Mouse (Mus musculus) gastrocnemius, adult 18-20 months (tissue): ENCODE data around the gene Mrps23. TPM values are rescaled to one million over a fixed set of nuclear protein-coding genes. Genes with fewer than 3 reads are reported as not detected.

Source experiments
- DNase-seq: peaks from one replicate; pipeline ENCODE4 v3.0.0; 2021; ENCODE audit warnings: low spot score
- long read RNA-seq, 2 experiments: library from polyadenylated mRNA; stranded (forward); transcript quantifications; one replicate each; pipeline ENCODE4 v2.0.0; 2021
- total RNA-seq, 2 experiments: library from RNA; stranded (reverse); gene quantifications; 2 replicates each; pipeline ENCODE4 v1.2.3; 2021

The Mrps23 gene
- 100 to 1,000 TPM; 147 to 169 TPM for total RNA-seq
- long read RNA-seq, experiment 1, transcript Mrps23-201 (5 exons, 1,332 nt): major isoform, 85 of 117 reads
- long read RNA-seq, experiment 1, transcript Mrps23-203 (5 exons, 1,404 nt): minor isoform, 23 of 117 reads
- long read RNA-seq, experiment 1, partial matches to known transcripts: 1 of 117 reads
- long read RNA-seq, experiment 1, other reads (novel, unspliced or antisense): 8 of 117 reads
- long read RNA-seq, experiment 2, transcript Mrps23-201 (5 exons, 1,332 nt): major isoform, 59 of 80 reads
- long read RNA-seq, experiment 2, transcript Mrps23-203 (5 exons, 1,404 nt): minor isoform, 19 of 80 reads
- long read RNA-seq, experiment 2, partial matches to known transcripts: 0 of 80 reads
- long read RNA-seq, experiment 2, other reads (novel, unspliced or antisense): 2 of 80 reads

DNA sequence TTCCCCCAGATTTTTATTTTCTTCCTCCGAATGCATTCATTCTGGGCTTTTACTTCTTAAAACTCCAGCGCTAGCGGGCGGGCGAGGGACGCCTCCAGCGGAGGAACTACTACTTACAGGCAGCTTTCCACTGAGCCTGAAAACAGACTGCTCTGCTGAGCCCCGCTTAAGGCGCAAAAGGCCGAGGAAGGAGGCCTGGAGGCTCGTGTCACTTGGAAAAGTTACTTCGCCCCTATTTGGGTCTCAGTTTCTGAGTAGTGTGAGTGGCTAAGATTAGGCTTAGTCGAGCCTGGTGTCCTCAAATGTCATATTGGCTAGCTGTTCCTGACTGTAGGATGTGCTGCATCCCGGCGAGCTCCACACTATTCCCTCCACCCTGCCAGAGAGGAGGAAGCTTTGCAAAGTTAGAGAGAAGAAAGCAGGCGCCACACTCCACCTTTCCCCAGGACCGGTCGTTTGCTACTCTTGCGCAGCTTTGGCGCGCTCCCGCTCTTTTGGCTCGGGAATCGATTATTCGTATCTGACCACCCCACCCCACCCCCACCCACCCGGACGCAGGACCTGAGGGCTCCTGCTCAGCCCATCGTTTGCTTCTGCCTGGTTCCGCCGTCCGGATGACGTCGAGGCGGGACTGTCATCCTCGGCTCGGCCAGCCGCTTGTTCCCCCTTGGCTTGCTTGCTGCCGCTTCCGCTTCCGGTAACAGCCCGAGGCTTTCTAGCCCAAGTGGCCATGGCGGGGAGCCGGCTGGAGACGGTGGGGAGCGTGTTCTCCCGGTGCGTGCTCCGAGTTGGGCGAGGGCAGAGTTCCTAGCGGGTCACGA, at the start of gene Mrps23:
Gene Mrps23 (plus strand): TSS at position 677 of the 821 bp plus-strand sequence.
- peak; percentile 94 for DNase-seq

DNA sequence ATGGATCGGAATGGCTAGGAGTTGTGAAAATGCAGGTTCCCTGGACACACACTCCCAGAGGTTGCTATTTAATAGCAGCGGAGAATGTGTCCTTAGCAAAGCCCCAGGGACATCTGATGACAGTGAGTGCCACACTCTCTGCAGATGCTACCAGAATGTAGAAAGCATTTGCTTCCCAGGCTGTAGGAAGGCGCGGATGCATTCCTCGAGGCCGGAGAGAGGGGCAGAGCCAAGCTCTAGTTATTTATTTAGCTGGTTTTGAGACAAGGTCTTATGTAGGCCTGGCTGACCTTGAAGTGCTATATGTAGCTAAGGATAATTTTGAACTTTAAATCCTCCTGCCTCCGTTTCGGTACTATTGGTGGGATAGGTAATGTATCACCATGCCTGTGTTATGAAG, 49.7 kb upstream of the Mrps23 start:
- no peak for DNase-seq

DNA sequence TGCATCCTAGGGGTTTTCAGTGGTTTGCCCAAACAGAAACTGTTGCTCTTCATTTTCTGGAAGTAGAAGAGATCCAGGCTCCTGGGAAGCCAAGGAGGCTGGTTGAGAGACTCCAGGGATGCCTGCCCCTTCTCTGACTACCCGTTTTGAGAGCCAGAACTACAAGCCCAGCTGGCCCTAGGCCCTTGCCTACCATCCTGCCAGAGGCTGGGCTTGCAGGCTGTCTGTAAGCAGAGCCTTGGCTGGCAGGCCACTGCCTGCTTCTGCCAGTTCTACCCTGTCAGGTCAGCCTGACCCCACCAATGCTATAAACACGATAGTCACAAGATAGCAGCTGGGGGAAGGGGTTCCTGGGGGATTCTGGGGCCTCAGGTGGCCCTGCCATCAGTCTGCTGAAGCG, 48.7 kb upstream of the Mrps23 start:
- DNase-seq: peak; percentile 93

DNA sequence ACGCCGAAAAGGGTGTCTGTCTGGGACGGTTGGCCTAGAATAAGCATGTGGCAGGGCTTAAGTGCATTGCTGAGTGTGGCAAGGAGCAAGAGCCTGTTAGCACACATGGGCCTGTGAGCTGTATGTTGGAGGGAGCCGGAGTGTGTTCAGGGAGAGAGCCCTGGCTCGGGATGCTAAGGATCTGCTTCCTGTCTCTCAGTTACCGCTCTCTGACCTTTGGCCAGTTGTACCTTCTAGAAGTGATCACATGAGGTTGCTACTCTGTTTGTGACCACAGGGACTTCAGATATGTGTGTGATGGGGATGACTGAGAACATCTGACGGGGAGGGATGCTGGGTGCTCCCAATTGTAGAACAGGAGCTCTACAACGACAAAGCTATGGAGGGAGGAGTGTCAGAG, 48.2 kb upstream of the Mrps23 start:
- DNase-seq: peak; percentile 74

DNA sequence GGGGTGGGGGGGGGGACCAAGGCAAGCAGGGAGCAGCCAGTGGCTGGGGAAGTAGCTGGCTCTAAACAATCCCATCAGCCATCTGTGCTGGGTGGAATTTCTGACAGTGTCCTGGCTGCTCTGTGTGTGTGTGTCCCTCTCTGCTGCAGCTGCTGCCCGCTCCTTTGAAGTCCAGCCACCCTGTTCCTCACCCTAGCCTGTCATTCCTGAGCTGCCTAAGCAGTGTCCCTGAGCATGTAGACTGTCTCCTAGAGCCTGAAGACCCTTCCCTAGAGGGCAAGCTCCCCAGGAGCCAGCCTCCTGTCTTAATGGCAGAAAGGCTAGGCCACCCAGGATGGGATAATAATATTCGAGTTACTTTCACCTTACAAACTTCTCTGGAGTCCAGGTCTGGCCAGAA, 47.8 kb upstream of the Mrps23 start:
- DNase-seq: peak; percentile 68

DNA sequence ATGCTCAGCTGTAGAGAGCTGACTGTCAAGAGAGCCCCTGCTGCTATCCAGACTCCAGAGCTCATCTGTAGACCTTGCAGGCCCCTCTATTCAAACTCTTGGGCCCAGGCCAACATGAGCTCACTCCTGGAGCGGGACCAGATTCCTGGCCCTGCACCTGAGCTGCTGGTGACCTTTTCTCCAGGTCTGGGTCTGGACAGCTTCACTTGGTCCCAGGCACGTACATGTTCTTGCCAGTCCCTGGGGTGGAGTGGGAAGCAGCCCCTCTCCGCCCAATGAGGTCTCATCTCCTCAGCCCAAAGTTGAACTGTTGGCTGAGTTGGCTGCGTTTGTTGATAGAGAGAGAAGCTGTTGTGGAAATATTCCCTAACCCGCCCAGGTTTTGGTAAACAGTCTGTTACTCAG, 45.3 kb upstream of the Mrps23 start:
- DNase-seq: peak; percentile 86

DNA sequence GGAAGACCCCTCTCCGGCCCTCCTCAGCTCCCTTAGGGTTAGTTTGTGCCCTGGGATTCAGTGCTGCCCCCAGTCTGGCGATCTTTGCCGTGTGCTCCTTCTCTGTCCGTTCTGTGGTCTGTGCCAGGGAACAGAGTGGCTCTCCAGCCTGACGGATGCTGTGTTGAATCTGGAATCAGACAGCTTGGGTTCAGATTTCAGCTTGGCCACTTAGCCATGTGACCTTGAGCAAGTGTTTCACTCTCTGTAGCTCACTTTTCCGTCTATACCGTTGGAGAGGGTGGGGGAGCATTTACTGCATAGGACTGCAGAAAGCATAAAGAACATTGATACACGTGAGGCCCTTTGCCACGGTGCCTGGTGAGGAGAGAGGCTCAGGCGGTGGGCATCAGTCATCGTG, 44.8 kb upstream of the Mrps23 start:
- peak; percentile 87 for DNase-seq

DNA sequence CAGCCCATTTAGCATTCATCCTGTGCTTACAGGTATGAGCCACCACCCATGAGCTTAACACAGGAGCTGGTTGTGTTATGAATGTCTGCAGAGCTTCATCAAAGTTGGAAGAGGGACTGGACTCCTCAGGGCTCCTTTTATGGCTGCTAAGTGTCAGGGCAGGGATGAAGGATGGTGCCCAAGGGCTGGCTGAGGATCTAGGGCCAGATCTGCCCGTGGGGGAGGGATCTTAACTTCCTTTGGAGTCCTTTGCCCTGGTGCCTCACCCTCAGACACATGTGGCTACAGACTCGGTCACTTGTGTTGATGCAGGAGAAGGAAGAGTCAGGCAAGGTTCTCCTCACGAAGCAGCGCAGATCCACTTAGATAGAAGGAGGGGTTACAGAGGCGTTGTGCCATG, 43.9 kb upstream of the Mrps23 start:
- DNase-seq: peak; percentile 64

DNA sequence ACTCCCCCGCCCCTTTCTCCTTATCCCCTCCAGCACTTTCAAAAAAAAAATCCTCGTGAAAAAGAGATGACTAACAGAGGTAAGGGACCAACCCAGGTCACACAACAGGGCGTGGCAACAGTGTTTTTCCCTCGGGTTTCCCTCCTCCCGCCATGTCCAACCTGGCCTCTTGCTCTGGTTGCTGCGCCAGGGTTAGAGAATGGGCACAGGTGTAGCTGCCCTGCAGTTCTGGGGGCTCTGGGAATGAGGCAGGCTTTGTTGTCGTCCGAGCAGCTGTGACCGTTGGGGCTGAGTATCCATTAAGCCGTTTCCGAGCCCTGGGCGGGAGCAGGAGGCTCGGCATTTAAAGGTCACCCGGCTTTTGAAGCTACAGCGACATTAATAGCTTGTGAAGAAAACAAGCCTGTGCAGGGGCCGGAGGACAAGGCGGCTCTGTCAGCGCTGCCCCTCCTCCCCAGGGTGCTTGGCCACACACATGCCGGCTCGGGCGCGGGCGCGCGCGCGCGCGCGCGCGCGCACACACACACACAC, 43.1 kb upstream of the Mrps23 start:
- DNase-seq: peak; percentile 81

DNA sequence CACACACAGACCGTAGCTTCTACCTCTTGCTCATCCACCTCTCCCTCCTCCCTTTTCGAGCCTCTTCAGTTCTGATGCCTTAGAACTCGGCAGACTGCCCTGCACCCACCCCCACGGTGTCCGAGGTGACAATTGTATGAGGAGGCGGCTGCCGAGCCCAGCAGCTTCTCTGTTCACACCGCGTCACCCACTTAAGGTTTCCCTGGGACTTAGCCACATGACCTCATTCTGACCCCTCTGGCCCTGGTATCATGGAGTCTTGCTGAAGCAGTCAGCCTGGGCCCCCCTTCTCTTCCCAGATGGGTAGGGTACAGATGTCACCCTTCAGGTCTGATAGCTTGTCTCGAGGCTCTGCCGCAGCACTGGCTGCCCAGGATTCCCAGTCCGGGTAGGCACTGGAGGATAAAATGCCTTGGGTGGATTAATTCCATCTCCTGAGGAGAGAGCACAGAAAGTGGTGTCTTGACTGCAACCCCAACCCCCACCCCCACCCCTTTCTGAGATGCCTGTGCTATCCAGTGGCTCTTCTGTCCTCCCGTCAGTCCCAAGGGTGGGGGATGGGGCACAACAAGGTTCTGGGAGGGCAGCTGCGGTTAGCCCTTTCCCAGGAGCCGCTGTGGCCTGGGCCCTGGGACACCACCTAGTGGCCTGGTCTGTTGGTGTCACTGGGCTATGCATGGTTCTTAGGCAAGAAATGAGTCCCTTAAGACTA, 42.4 kb upstream of the Mrps23 start:
- peak; percentile 97 for DNase-seq

DNA sequence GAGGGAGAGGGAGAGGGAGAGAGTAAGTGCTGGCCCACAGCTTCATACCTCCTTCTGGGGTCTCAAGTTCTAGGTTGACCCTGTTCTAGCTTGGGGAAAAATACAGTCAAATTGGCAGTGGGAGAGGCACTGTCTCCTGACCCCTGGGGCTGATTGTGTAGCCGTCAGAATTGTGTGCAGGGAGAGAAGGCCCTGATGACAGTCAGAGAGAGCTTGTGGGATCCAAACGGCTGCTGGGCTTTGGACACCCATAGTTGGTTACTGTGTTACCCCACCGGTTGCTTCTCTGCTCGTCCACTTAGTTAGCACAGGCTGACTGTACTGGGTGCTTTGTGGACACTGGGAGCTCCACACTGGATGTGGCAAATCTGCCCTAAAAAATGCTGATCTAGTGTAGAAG, 41.4 kb upstream of the Mrps23 start:
- no peak for DNase-seq

DNA sequence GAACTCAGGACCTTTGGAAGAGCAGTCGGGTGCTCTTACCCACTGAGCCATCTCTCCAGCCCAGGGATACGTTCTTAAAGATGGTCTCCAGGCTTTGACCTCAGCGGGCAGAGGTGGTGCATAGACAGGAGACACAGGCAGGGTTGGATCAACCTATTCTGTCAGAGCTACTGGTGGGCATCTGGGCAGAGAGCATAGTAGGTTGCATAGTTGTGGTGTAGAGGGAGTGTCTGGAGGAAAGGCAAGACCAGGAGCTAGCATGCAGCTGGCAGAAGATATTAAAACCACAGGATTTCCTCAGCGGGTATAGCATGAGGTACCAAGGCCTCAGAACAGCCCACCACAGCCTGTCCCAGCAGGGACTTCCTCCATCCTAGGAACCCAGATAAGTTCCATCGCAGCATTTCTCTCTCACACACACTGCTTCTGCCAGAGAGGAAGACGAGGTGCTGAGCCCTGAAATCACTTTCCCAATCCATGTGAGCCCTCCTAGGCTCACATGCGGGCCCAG, 39.9 kb upstream of the Mrps23 start:
- DNase-seq: no peak

DNA sequence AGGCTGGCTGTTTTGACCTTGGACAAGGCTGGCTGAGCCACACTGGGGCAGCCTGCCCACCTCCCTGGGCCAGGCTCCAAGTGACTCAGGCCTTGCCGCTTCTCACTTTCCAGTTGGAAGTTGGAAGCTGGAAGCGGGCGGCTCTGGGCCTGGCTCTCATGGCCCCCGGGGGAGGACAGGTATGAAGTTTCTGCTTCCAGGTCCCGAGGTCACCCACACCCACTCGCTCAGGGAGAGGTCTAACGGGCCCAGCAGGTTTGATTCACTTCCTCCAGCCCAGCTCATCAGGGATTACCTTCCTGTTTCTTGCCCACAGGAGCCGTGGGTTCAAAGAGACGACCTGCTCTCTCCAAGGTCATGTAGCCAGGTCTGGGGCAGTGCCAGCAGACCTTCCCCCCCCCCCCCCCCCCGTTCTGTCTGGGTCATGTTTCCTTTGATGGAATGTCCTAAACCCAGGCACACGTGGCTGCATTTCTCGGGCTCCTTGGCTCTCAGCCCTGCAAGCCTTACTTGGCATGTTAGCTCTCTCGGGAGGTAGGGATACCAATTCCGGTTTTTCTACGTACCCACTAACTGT, 39.3 kb upstream of the Mrps23 start:
- peak; percentile 94 for DNase-seq

DNA sequence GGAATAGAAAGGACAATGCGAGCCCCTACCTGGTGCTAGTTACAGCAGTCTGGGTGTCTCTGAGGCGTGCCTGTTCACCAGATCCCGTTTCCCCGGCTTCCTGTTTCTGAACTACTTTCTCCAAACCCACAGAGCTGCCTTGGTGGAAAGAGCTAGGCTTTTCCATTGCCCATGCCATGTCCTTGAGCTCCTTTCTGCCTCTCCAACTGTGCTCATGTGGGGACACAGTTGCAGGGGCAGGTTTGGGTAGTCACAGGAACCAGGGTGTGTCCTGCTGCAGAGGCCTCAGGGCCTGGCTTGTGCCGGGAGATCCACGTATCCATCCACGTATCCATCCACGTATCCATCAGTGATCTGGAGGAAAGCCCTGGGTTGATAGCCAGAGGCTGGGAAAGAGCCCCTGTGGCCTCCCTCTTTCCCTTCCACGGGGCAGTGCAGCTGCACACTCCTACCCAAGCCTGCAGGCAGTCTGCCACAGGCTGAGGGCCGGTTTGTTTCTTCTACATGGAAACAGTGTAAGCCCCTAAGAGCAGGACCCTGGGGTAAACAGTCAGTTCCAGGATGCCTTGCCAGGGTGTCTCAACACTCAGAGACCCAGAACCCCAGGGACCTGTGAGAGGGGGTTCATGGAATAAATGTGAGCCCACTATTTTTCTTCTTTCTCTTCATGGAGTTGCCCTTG, 38.4 kb upstream of the Mrps23 start:
- no peak for DNase-seq

DNA sequence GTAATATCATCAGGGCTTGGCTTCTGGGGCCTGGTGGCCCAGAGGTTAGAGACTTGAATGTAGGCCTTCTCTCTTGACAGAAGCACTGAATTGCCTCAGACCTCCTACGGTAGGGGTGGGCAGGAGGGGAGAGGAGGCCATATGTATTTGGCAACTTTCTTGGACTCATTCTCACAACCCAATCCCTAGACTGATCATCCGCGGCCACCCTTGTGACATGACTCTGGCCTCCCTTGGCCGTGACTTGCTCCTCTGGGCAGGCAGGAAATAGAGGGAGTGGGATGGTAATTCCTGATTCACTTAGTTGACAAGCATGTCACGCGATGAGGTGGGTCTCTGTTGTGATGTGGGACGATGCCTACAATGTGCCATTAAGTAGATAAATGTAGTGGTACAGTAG, 37.7 kb upstream of the Mrps23 start:
- no peak for DNase-seq

DNA sequence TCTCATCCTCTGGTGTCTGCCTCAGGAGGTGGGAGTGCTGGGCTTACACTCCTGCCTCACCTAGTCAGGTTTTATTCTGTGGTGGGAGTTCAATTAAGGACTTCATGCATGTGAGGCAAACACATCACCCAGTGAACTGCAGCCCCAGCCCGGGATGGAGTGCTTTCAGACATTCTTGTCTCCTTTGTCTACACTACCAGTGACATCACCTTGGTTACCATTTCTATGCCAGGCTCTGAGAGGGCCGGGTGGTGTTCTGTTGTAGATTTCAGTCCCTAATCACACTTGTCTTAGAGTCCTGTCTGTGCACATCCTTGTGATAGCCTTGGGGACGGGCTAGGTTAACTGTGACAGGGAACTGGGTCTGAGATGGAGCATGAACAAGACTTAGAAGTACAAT, 35.6 kb upstream of the Mrps23 start:
- DNase-seq: no peak

DNA sequence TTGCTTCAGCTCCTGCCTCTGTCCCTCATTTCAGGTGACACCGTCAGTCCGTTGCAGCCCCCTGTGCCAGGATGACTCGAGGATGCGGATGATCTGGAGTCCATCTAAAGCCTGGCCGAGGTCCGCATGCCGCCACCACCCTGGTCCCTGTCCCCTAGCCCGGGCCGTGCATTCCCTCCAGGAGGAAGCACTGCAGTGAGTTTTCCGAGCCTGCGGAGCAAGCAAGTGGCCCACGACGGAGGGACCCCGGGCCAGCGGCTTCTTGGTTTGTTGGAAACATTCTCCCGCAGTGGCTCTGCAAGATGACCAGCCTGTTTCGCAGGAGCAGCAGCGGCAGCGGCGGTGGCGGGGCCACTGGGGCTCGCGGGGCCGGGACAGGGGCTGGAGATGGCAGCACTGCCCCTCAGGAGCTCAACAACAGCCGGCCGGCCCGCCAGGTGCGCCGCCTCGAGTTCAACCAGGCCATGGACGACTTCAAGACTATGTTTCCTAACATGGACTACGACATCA, 34.6 kb upstream of the Mrps23 start:
- no peak for DNase-seq

DNA sequence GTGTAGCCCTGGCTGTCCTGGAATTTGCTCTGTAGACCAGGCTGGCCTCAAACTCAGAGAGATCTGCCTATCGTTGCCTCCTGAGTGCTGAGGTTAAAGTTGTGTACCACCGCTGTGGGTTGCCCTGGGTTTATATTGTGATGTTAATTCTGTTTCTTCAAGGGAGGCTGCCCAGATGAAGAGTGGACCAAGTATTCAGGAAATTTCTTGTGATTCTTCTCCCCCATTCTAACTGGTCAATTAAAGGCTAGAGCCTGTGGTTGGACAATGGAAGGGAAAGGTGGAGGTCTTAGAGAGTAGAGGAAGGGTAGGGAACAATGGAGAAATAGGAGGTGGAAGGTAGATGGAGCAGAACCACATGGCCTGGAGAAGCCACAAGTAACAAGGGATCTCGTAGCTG, 33.6 kb upstream of the Mrps23 start:
- no peak for DNase-seq

DNA sequence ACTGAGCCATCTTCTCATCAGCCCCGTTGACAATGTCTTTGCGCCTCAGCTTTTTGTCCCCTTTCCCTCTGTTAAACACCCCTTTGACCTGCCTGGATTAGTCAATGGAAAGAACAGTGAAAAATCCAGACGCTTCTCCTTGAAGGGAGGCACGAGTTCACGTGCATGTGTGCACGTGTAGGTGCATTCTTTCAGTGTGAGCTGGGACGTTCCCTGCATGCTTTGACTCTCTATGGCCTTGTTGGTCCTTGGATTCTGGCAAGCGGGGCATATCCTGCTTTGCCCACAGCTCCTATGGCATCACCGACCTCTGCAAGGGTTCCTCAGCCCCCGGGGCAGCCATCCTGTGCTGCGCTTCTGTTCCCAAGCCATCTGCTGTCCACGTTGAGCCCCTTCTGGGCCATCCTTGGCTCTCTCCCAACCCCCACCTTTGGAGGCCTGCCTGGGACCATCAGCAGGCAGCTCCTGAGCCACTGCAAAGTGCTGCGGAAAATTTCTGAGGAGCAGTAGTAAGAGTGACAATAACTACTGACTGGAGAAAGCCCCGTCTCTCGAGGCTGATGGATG, 32.2 kb upstream of the Mrps23 start:
- no peak for DNase-seq
